Mouse (Mus musculus) lung, embryonic 16.5 days (tissue): ENCODE results near the gene Aoah. TPM values are rescaled to one million over a fixed set of nuclear protein-coding genes. Genes with fewer than 3 reads are reported as not detected.

Experiments used
- ATAC-seq: fragments of 200-750 bp; cut with Nextera tagmentation; 2 replicates; pipeline ENCODE4 v1.8.0; 2017; ENCODE audit warnings: low read depth, mild to moderate bottlenecking, moderate library complexity
- H3K27ac ChIP-seq: fragments of 300-500 bp; sonication (generic); 2 replicates; pipeline ENCODE4 v1.5.1; 2014; ENCODE audit warnings: mild to moderate bottlenecking, control low read depth, low read length
- H3K27me3 ChIP-seq: fragments of 300-500 bp; sonication (generic); 2 replicates; pipeline ENCODE4 v1.6.1; 2014; ENCODE audit warnings: low read depth, low read length, mixed read lengths; ENCODE audit not compliant: control insufficient read depth, insufficient read depth
- H3K36me3 ChIP-seq: fragments of 300-500 bp; sonication (generic); 2 replicates; pipeline ENCODE4 v1.6.1; 2014; ENCODE audit warnings: low read length; ENCODE audit not compliant: control insufficient read depth, insufficient read depth
- H3K4me1 ChIP-seq: fragments of 300-500 bp; sonication (generic); replicated peaks from 2 replicates; pipeline ENCODE4 v1.6.1; 2014; ENCODE audit warnings: low read length, mixed read lengths; ENCODE audit not compliant: control insufficient read depth, insufficient read depth
- H3K4me2 ChIP-seq: fragments of 300-500 bp; sonication (generic); 2 replicates; pipeline ENCODE4 v1.6.1; 2014; ENCODE audit warnings: low read depth, low read length, control low read depth
- H3K4me3 ChIP-seq: fragments of 300-500 bp; sonication (generic); 2 replicates; pipeline ENCODE4 v1.5.1; 2014; ENCODE audit warnings: mild to moderate bottlenecking, low read length, control low read depth
- H3K9ac ChIP-seq: fragments of 300-500 bp; sonication (generic); 2 replicates; pipeline ENCODE4 v1.6.1; 2014; ENCODE audit warnings: low read length, control low read depth
- H3K9me3 ChIP-seq: fragments of 300-500 bp; sonication (generic); 2 replicates; pipeline ENCODE4 v1.6.1; 2016; ENCODE audit warnings: low read length; ENCODE audit not compliant: control insufficient read depth
- WGBS: fragments of 180-500 bp; shearing (Covaris S2); extraction: QIAGEN DNeasy Blood & Tissue Kit; methylation state at CpG from one replicate; pipeline ENCODE4 v1.1.7; 2014; 5-methylcytosine and 5-hydroxymethylcytosine counted together
- polyA plus RNA-seq: library from polyadenylated mRNA; unstranded; fragments of >200 nt; fragmentation: Nextera tagmentation; extraction: Ambion mirVana; gene quantifications from 2 replicates; pipeline ENCODE4 v1.2.1, GENCODE M21; 2015

Gene Aoah
- polyA plus RNA-seq, 1 experiment from 2014 or later, result 1.2 TPM

DNA sequence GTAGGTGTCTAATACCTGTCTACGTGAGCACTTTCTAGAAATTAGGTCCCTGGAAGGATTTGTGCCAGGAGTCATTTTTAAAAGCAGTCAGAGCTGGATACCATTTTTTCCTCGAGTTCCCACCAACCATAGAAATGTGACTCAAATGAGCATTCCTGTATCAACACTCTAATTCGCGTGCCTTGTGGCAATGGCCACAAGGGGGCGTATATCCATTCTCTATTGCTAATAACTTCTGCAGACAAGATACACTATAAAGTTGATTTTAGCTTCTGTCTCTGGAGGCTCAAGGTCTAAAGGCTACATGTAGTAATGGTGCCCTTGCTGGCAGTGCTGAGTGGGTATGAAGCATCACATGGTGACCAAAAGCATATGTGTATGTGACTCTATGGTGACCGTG is 146.5 kb downstream of the Aoah start:
- H3K36me3 ChIP-seq, result no peaks in the 10 kb centered on the region
- 51% methylated on average over 6 of the region's 6 CpGs for WGBS
- no peak for ATAC-seq
- no peak overlapping the region for H3K4me2 ChIP-seq
- H3K27me3 ChIP-seq, result no peaks in the 10 kb centered on the region
- no peak overlapping the region for H3K4me3 ChIP-seq
- H3K27ac ChIP-seq, result no peak overlapping the region
- H3K9me3 ChIP-seq, result no peaks in the 10 kb centered on the region
- H3K9ac ChIP-seq, result no peak overlapping the region
- no peaks in the 10 kb centered on the region for H3K4me1 ChIP-seq

DNA sequence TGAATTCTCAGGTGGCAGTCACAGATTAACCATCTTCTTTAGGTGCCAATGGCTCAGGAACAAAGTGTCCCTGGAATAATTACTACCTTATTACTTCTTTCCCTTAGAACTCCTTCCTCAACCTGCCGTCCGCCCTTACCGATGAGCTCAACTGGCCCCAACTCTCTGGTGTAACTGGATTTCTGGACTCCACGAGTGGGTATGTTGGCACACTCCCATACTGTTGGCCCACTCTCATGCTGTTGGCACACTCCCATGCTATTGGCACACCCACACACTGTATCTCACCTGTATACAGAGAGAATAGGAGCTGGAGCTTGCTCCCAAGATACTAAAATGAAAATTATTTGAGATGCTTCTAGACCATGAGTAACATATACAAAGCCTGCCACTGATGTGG is 147.8 kb downstream of the Aoah start:
- no peaks in the 10 kb centered on the region for H3K4me1 ChIP-seq
- no peak overlapping the region for H3K4me2 ChIP-seq
- no peak for ATAC-seq
- H3K36me3 ChIP-seq, result no peaks in the 10 kb centered on the region
- H3K9ac ChIP-seq, result no peak overlapping the region
- WGBS, result 83% methylated on average over 4 of the region's 4 CpGs
- no peak overlapping the region for H3K4me3 ChIP-seq
- no peaks in the 10 kb centered on the region for H3K9me3 ChIP-seq
- H3K27ac ChIP-seq, result no peak overlapping the region
- H3K27me3 ChIP-seq, result no peaks in the 10 kb centered on the region

DNA sequence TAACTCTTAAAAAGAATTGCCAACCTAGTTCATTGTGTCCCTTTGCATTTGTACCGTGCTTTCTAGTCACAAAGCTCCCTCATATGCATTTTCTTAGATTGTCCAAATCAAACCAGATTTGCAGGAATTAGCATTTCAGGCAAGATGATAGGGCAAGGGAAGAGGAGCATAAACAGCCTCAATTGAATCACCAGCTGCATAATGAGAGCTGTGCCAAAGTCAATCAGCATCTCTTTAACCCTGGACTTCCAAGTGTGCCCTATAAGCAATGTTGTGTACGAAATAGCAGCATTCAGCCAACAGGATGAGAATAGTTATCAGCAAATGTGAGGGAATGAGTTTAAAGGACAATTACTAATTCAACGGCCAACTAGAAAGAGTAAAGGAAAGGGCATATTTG is 169.2 kb downstream of the Aoah start:
- Histone ChIP-seq H3K27ac (no peak overlapping the region), H3K9me3 (no peaks in the 10 kb centered on the region), H3K4me3 (no peak overlapping the region), H3K4me1 (no peaks in the 10 kb centered on the region), H3K4me2 (no peak overlapping the region), H3K27me3 (no peaks in the 10 kb centered on the region), H3K36me3 (no peaks in the 10 kb centered on the region), H3K9ac (no peak overlapping the region)
- ATAC-seq, result no peak
- WGBS, result 80% methylated on average over 3 of the region's 3 CpGs

DNA sequence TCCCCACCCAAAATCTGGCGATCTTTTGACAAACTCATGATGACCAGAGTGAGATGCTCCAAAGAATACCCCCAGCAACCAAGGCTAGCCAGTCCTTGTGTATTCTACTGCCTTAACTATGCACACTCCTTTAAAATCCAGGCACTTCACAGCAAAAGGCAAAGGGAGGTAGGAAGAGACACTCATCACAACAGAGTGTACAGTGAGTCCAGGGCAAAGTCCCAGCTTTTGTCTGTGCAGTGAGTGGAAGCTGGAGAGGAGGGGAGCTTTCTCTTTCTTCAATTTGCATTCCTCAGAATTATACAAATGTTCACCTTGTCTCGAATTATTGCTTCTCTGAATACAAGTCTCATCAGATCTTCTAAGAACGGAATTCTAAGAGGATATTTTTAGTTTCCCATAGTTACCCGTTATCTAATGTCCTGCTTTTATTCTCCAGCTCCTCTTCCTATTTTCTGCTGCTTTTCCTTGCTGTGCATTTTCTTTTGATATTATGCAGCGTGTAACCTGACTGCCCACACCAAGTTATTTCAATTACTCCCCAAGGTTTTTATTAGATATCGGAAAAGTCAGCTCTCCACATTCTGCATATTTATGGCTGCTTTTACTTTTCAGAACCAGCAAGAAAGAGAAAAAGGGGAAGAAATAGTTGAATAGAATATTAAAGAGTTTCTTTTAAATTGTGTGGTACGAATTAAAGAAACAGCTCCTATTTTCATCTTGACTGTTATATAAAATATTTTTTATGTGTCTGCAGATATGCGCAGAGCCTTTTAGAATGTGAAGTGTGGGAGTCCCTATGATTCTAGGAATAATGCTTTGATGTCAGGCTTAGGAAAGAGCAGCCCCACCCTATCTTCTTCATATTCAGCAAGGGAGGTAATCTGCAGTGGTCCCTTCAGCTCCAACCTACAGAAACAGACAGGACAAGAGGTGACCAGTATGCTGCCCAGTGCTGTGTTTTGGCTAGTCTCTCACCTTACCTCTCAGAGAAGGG is 187.6 kb downstream of the Aoah start:
- ATAC-seq, result no peak
- Histone ChIP-seq H3K36me3 (no peaks in the 10 kb centered on the region), H3K9me3 (no peaks in the 10 kb centered on the region), H3K27ac (no peak overlapping the region), H3K27me3 (no peaks in the 10 kb centered on the region), H3K4me1 (no peaks in the 10 kb centered on the region), H3K4me2 (no peak overlapping the region), H3K4me3 (no peak overlapping the region), H3K9ac (no peak overlapping the region)
- WGBS, result 78% methylated on average over 8 of the region's 8 CpGs

DNA sequence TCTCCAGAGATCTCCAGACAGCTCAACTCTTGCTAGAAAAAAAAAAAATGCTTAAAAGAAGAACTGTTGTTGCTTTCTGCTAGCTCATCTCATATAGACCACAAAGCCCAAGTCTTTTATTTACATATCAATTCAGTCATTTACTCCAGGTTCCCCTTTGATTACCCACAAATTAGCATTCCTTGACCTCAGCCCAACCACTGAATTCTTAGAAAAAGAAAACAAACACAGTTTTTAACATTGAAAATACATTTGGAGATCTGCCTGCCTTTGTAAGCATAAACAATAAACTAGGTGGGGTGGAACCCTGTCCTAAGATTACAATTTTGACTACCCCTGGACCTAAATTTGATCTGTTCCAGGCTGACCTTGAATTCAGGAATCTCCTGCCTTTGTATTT is 191.6 kb downstream of the Aoah start:
- Histone ChIP-seq H3K4me3 (no peak overlapping the region), H3K4me2 (no peak overlapping the region), H3K9ac (no peak overlapping the region), H3K27me3 (no peaks in the 10 kb centered on the region), H3K27ac (no peak overlapping the region), H3K36me3 (no peaks in the 10 kb centered on the region), H3K9me3 (no peaks in the 10 kb centered on the region), H3K4me1 (no peaks in the 10 kb centered on the region)
- no peak for ATAC-seq

DNA sequence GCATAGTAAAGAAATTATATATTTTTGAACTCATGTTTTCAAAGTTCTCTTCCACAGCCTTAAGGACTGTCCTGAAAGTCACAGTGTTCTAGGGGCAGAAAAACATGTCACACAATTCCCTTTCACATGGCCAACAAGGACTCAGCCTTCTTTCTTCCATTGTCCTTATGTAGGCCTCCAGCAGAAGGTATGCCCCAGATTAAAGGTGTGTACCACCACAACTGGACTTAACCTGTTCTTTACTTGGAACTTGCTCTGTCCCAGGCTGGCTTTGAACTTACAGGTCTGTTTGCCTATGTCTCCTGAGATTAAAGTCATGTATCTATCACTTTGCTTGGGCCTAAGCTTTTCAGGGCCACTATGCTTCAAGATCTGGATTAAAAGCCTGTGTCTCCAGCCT is 192.0 kb downstream of the Aoah start:
- Histone ChIP-seq H3K9me3 (no peaks in the 10 kb centered on the region), H3K27ac (no peak overlapping the region), H3K9ac (no peak overlapping the region), H3K4me1 (no peaks in the 10 kb centered on the region), H3K4me3 (no peak overlapping the region), H3K4me2 (no peak overlapping the region), H3K36me3 (no peaks in the 10 kb centered on the region), H3K27me3 (no peaks in the 10 kb centered on the region)
- ATAC-seq, result no peak

DNA sequence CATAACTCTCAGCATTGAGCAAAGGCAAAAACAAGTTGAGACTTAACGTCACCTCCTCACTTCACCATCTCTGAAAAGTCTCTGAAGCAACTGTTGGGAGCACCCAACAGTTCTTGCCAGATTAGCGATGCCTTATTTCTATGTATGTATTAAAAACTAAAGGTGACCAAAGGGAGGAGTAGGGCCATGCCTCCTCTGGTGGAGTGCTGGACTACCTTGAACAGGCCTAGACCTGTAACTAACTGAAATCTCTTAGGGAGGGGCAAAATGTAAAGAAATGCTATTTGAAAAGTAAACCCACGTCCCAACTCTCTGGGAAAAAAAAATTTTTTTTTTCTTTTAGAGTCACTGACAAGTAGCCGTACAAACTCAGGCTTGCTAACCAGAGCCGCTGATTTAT is 211.3 kb downstream of the Aoah start:
- Histone ChIP-seq H3K4me3 (no peak overlapping the region), H3K9me3 (no peaks in the 10 kb centered on the region), H3K27me3 (no peaks in the 10 kb centered on the region), H3K4me1 (no peaks in the 10 kb centered on the region), H3K27ac (no peak overlapping the region), H3K4me2 (no peak overlapping the region), H3K9ac (no peak overlapping the region), H3K36me3 (no peaks in the 10 kb centered on the region)
- ATAC-seq, result no peak
- 80% methylated on average over 5 of the region's 5 CpGs for WGBS

DNA sequence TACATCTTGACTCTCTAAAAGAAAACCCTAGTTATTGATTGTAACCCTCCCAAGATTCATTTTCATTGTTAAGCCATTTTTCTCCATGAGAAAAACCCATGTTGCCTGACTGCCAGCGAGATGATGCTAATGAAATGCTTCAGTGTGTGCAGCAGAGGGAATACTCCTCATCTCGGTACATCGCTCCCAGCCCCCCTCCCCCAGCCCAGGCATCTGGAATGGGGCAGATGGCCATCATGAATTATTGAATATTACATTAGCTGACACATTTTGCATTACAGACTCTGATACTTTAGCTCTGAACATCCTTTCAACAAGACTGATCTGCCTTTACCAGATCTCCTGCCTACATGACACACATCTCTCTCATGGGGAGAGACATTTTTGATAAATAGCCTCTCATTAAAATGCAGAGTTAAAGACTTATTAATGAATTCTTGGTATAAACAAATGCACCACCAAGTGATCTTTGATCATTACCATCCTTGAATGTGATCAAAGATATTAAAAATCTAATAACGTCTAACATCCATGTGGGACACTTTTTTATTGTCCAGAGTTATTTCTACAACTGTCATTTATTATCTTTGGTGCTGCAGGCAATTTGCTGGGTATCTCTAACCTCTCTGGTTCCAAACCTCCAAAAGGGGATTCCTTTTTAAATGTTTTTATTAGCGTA is 211.9 kb downstream of the Aoah start:
- ATAC-seq, result no peak
- Histone ChIP-seq H3K27me3 (no peaks in the 10 kb centered on the region), H3K27ac (no peak overlapping the region), H3K36me3 (no peaks in the 10 kb centered on the region), H3K4me1 (no peaks in the 10 kb centered on the region), H3K4me3 (no peak overlapping the region), H3K4me2 (no peak overlapping the region), H3K9me3 (no peaks in the 10 kb centered on the region), H3K9ac (no peak overlapping the region)
- 77% methylated on average over 5 of the region's 5 CpGs for WGBS

DNA sequence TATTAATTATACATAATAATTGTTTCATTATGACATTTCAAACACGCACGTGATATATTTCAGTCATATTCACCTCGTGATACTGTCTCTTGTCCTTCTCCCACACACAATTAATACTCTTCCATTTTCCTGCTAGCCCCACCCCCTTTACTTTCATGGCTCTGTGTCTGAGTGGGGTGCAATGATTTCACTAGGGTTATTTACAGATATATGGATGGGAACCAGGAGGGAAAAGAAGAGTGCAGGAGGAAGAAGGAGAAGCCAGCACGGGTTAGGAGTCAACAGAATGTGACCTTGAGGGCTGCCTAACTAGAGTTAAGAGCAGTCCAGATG is 212.4 kb downstream of the Aoah start:
- 71% methylated on average over 4 of the region's 4 CpGs for WGBS
- ATAC-seq, result no peak

More for the DNA sequence above, 212.4 kb downstream of the Aoah start:
- H3K9me3 ChIP-seq, result no peaks in the 10 kb centered on the region
- H3K4me2 ChIP-seq, result no peak overlapping the region
- H3K36me3 ChIP-seq, result no peaks in the 10 kb centered on the region
- H3K9ac ChIP-seq, result no peak overlapping the region
- H3K4me3 ChIP-seq, result no peak overlapping the region
- H3K4me1 ChIP-seq, result no peaks in the 10 kb centered on the region
- H3K27me3 ChIP-seq, result no peaks in the 10 kb centered on the region
- no peak overlapping the region for H3K27ac ChIP-seq
